Mouse (Mus musculus): Measurements from ENCODE around the gene Gm9747. TPM values are rescaled to one million over a fixed set of nuclear protein-coding genes. Genes with fewer than 3 reads are reported as not detected.
A peak's percentile ranks its signal among the peaks of the same experiment; 100 is the strongest.

Gm9747 gene
- total and polyA plus RNA-seq, 2 experiments from 2014 or later, result 15.6 TPM; not detected in 1

- Histone ChIP-seq H3K27me3 (ENCODE audit: control insufficient read depth, insufficient read depth, low read length) (no peaks in the 10 kb centered on the region), H3K4me1 (ENCODE audit: control insufficient read depth, insufficient read depth) (peaks cover 40% of the 10 kb centered on the region), H3K4me3 (ENCODE audit: low read depth, low read length) (no peak overlapping the region), H3K9ac (replicated peaks; ENCODE audit: low read depth, low read length) (no peak overlapping the region), H3K27ac (ENCODE audit: low read depth) (peak overlapping the region; percentile 64), H3K9me3 (replicated peaks; ENCODE audit: control insufficient read depth, low read length) (no peaks in the 10 kb centered on the region), H3K36me3 (replicated peaks; ENCODE audit: control insufficient read depth, insufficient read depth, low read length) (no peaks in the 10 kb centered on the region), H3K4me2 (ENCODE audit: low read depth, low read length) (peak overlapping the region; percentile 15; the same call in 1 of the 2 replicates)
- TF ChIP-seq CTCF (IDR thresholded peaks at IDR 0.05; ENCODE audit: low read depth) (no peak), EP300 (IDR thresholded peaks at IDR 0.05; ENCODE audit: low read depth) (no peak)
- DNase-seq (ENCODE audit: low spot score), result peak; percentile 84
- peak; percentile 88 for ATAC-seq (ENCODE audit: insufficient read depth, low read depth)
- 14% methylated on average over 4 of the region's 4 CpGs for whole genome bisulfite sequencing
Observed at GRCm38 (mm10) chr1:82267547-82267946, 34.6 kb downstream of the Gm9747 start.

GRCm38 (mm10) chr1:82272231-82272630 lies 39.3 kb downstream of the Gm9747 start:
- Histone ChIP-seq H3K4me3 (ENCODE audit: low read depth, low read length) (no peak overlapping the region), H3K4me2 (ENCODE audit: low read depth, low read length) (no peak overlapping the region), H3K36me3 (replicated peaks; ENCODE audit: control insufficient read depth, insufficient read depth, low read length) (peaks cover 8% of the 10 kb centered on the region), H3K27ac (ENCODE audit: low read depth) (0 out of 2 replicates have a peak overlapping the region, but pooled peaks have one; percentile 26), H3K27me3 (ENCODE audit: control insufficient read depth, insufficient read depth, low read length) (no peaks in the 10 kb centered on the region), H3K9ac (replicated peaks; ENCODE audit: low read depth, low read length) (no peak overlapping the region), H3K9me3 (replicated peaks; ENCODE audit: control insufficient read depth, low read length) (no peaks in the 10 kb centered on the region), H3K4me1 (ENCODE audit: control insufficient read depth, insufficient read depth) (peaks cover 43% of the 10 kb centered on the region)
- TF ChIP-seq EP300 (IDR thresholded peaks at IDR 0.05; ENCODE audit: low read depth), result no peak
- WGBS, result 56% methylated on average over 5 of the region's 5 CpGs
- no peak for DNase-seq (ENCODE audit: low spot score)
- ATAC-seq (ENCODE audit: insufficient read depth, low read depth), result no peak

DNA sequence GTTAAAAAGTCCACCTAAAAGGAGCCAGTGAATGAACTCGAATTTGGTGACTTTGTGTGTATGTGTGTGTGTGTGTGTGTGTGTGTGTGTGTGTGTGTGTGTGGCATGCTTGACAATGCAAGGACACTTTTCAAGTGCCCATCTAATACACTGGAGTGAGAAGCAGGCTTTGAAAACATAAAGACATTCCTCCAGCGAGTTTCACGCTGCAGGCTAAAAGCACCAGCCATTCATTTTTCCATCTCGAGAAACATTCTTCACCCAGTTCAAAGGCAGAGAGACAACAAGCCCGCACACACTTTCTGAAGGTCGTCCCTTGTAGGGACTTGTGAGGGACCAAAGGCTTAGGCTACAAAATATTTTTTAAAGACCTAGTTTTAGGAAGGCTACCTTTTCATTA lies 40.6 kb downstream of the Gm9747 start:
- Histone ChIP-seq H3K9ac (replicated peaks; ENCODE audit: low read depth, low read length) (no peak overlapping the region), H3K4me3 (ENCODE audit: low read depth, low read length) (no peak overlapping the region), H3K36me3 (replicated peaks; ENCODE audit: control insufficient read depth, insufficient read depth, low read length) (peaks cover 15% of the 10 kb centered on the region), H3K9me3 (replicated peaks; ENCODE audit: control insufficient read depth, low read length) (no peaks in the 10 kb centered on the region), H3K27ac (ENCODE audit: low read depth) (peak overlapping the region; percentile 16; the same call in 1 of the 2 replicates), H3K4me2 (ENCODE audit: low read depth, low read length) (no peak overlapping the region), H3K4me1 (ENCODE audit: control insufficient read depth, insufficient read depth) (peaks cover 31% of the 10 kb centered on the region), H3K27me3 (ENCODE audit: control insufficient read depth, insufficient read depth, low read length) (no peaks in the 10 kb centered on the region)
- TF ChIP-seq CTCF (IDR thresholded peaks at IDR 0.05; ENCODE audit: low read depth), result no peak
- TF ChIP-seq EP300 (IDR thresholded peaks at IDR 0.05; ENCODE audit: low read depth), result no peak
- WGBS, result 31% methylated on average over 6 of the region's 6 CpGs
- DNase-seq (ENCODE audit: low spot score) (no peak), ATAC-seq (ENCODE audit: insufficient read depth, low read depth) (no peak)

DNA sequence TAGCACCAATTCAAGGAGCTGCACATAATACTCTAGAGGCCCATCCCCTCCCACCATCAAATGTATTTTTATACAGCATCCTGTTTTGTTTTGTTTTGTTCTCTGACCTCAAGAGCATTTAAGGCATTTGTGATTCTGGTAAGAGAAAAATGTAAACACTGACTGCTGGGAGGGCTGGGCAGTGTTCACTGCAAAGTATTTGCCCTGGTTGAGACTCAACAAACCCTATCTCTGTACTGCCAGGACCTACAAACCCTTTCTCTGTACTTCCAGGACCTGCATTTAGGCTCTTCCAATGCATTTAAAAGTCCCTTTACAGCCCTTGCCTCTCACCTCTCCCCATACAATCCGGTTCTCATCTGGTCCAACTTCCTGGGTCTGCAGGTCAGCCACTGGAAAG lies 41.4 kb downstream of the Gm9747 start:
- Histone ChIP-seq H3K27ac (ENCODE audit: low read depth) (peak overlapping the region; percentile 56), H3K9ac (replicated peaks; ENCODE audit: low read depth, low read length) (no peak overlapping the region), H3K27me3 (ENCODE audit: control insufficient read depth, insufficient read depth, low read length) (no peaks in the 10 kb centered on the region), H3K36me3 (replicated peaks; ENCODE audit: control insufficient read depth, insufficient read depth, low read length) (peaks cover 15% of the 10 kb centered on the region), H3K4me1 (ENCODE audit: control insufficient read depth, insufficient read depth) (peaks cover 34% of the 10 kb centered on the region), H3K4me3 (ENCODE audit: low read depth, low read length) (no peak overlapping the region), H3K9me3 (replicated peaks; ENCODE audit: control insufficient read depth, low read length) (no peaks in the 10 kb centered on the region), H3K4me2 (ENCODE audit: low read depth, low read length) (no peak overlapping the region)
- ATAC-seq (ENCODE audit: insufficient read depth, low read depth), result no peak
- 27% methylated on average over 1 of the region's 1 CpGs for WGBS
- TF ChIP-seq EP300 (IDR thresholded peaks at IDR 0.05; ENCODE audit: low read depth) (no peak), CTCF (IDR thresholded peaks at IDR 0.05; ENCODE audit: low read depth) (no peak)
- DNase-seq (ENCODE audit: low spot score), result no peak

DNA sequence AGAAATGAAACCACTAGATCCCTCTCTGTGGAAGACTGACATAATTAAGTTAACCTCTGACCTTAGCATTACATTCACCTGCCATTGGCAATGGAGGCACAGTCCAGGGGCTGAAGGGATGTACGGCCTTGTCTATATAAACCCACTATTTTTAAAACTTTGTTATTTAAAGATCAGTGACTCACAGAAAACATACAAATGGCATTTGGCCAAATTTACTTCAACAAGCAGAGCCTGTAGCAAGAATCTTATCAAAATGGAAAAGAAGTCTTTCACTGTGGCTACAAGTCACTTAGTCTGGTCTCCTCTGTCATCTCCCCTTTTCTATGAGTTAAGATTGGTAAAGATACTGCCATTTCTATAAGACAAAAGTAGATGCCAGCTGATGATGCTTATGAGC lies 46.9 kb downstream of the Gm9747 start:
- Histone ChIP-seq H3K9me3 (replicated peaks; ENCODE audit: control insufficient read depth, low read length) (no peaks in the 10 kb centered on the region), H3K27me3 (ENCODE audit: control insufficient read depth, insufficient read depth, low read length) (no peaks in the 10 kb centered on the region), H3K36me3 (replicated peaks; ENCODE audit: control insufficient read depth, insufficient read depth, low read length) (peaks cover 15% of the 10 kb centered on the region), H3K9ac (replicated peaks; ENCODE audit: low read depth, low read length) (no peak overlapping the region), H3K4me2 (ENCODE audit: low read depth, low read length) (peak overlapping the region; percentile 2; the same call in 1 of the 2 replicates), H3K4me1 (ENCODE audit: control insufficient read depth, insufficient read depth) (peaks cover 11% of the 10 kb centered on the region), H3K4me3 (ENCODE audit: low read depth, low read length) (no peak overlapping the region), H3K27ac (ENCODE audit: low read depth) (peak overlapping the region; percentile 5)
- peak; percentile 69 for DNase-seq (ENCODE audit: low spot score)
- no peak for ATAC-seq (ENCODE audit: insufficient read depth, low read depth)
- 8% methylated on average over 1 of the region's 1 CpGs for WGBS
- no peak for TF ChIP-seq EP300 (IDR thresholded peaks at IDR 0.05; ENCODE audit: low read depth)
- no peak for TF ChIP-seq CTCF (IDR thresholded peaks at IDR 0.05; ENCODE audit: low read depth)

DNA sequence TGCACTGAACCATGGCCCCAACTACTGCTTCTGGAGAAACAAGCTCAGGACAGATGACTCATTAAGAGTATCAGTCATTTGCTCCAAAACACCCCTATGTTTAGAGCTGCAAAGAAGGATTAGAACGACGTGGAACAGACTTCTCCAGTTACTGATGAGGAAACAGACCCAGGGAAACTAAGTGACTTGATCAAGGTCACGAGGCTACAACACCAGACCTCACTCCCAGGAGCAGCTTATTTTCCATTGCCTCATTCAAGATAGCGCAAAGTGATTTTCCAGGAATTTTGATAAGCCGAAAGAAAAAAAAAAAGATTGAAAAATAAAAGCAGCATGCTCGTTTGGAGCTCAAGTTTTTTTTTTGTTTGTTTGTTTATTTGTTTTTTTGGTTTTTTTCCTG lies 48.9 kb downstream of the Gm9747 start:
- ATAC-seq (ENCODE audit: insufficient read depth, low read depth) (no peak), DNase-seq (ENCODE audit: low spot score) (peak; percentile 61)
- H3K4me3 ChIP-seq (ENCODE audit: low read depth, low read length), result no peak overlapping the region
- H3K4me2 ChIP-seq (ENCODE audit: low read depth, low read length), result no peak overlapping the region; the same call in 1 of the 2 replicates
- TF ChIP-seq EP300 (IDR thresholded peaks at IDR 0.05; ENCODE audit: low read depth) (peak; percentile 72; the same call in 1 of the 2 replicates), CTCF (IDR thresholded peaks at IDR 0.05; ENCODE audit: low read depth) (no peak)
- H3K9ac ChIP-seq (replicated peaks; ENCODE audit: low read depth, low read length), result no peak overlapping the region
- H3K4me1 ChIP-seq (ENCODE audit: control insufficient read depth, insufficient read depth), result peaks cover 10% of the 10 kb centered on the region
- no peaks in the 10 kb centered on the region for H3K9me3 ChIP-seq (replicated peaks; ENCODE audit: control insufficient read depth, low read length)
- 16% methylated on average over 6 of the region's 6 CpGs for WGBS
- H3K27me3 ChIP-seq (ENCODE audit: control insufficient read depth, insufficient read depth, low read length), result no peaks in the 10 kb centered on the region
- peak overlapping the region; percentile 96 for H3K27ac ChIP-seq (ENCODE audit: low read depth)
- H3K36me3 ChIP-seq (replicated peaks; ENCODE audit: control insufficient read depth, insufficient read depth, low read length), result peaks cover 11% of the 10 kb centered on the region
